Mouse (Mus musculus) inflammation-experienced regulatory T-cells (primary cell): ENCODE results near the gene Gm12794. TPM values are rescaled to one million over a fixed set of nuclear protein-coding genes. Genes with fewer than 3 reads are reported as not detected.

Experiments
- polyA plus RNA-seq, 2 experiments: library from polyadenylated mRNA; unstranded; fragments of 100-300 nt; shearing (Covaris generic); gene quantifications; one replicate each; pipeline ENCODE4 v1.2.1; 2017

The Gm12794 gene
- polyA plus RNA-seq: not detected

GRCm38 (mm10) chr4:101940107-101940506 lies at the start of gene Gm12794:
TSS of gene Gm12794 (plus strand) at chr4:101940407.

DNA sequence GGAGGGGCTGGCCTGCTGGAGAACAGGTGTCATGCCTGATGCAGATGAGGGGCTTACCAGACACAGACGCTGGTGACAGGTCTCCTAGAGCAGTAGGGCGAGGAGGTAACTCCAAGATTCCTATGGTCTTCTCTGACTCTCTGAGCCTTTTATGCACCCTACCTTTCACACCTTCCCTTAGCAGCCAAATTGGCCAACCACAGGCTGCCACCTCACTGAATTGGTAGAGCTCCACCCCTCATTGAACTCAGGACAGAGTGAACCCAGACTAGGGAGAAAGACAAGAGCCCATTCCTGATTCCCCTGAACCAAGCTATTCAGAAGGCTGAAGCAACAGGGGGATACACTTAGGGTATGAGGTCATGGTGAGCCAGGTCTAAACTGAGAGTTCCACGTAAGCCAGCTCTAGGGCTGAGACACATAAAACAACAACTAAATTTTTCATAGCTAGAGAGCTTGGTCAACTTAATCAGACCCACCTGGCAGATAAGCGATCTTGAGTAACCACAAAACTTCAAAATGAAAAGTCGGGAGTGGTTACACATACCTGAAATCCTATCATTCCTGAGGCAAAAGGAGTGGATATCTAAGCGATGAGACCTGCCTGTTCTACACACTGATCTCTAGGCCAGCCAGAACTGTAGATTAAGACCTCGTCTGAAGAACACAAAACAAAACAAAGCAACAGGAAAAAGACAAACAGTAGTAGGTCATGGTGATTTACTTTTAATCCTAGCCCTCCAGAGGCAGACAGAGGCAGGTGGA lies 46.4 kb upstream of the Gm12794 start, which contains the start of gene C130073F10Rik:
Gene C130073F10Rik, minus strand, starts transcription at position 134 of the 765 bp plus-strand sequence.

GRCm38 (mm10) chr4:101908821-101909220 lies 31.4 kb upstream of the Gm12794 start, which contains the start of gene Gm12800:
TSS of gene Gm12800 (plus strand) at chr4:101909121.

DNA sequence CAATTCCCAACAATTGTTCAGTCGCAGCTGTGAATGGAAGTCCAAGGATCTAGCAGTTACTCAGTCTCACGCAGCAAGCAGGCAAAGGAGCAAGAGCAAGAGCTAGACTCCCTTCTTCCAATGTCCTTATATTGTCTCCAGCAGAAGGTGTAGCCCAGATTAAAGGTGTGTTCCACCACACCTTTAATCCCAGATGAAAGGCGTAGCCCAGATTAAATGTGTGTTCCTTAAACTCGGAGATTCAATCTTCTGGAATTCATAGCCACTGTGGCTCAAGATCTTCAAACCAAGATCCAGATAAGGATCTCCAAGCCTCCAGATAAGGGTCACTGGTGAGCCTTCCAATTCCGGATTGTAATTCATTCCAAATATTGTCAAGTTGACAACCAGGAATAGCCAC lies 40.7 kb downstream of the Gm12794 start, which contains the start of gene Gm12790:
Gene Gm12790, minus strand, starts transcription at position 101 of the 400 bp plus-strand sequence.

GRCm38 (mm10) chr4:101986326-101986725 lies 46.1 kb downstream of the Gm12794 start, which contains the start of gene Gm12789:
TSS of gene Gm12789 (plus strand) at chr4:101986626.

Other genes with a start within 250 kb of the Gm12794 start
- under 1 TPM; 0.17 to 0.37 TPM for gene Lepr, start 223.0 kb upstream of the Gm12794 start, polyA plus RNA-seq
- gene B020004J07Rik, start 96.4 kb upstream of the Gm12794 start, polyA plus RNA-seq: under 1 TPM in 1 of 2 experiments, not detected in 1; 0.34 TPM
- not detected for gene C130073F10Rik, start 46.6 kb upstream of the Gm12794 start, polyA plus RNA-seq
- gene Gm12800, start 31.3 kb upstream of the Gm12794 start, polyA plus RNA-seq: under 1 TPM in 1 of 2 experiments, not detected in 1; 0.12 TPM
- gene Gm12790, start 40.6 kb downstream of the Gm12794 start, polyA plus RNA-seq: not detected
- gene Gm12789, start 46.2 kb downstream of the Gm12794 start, polyA plus RNA-seq: not detected
- 10 to 100 TPM; 52.9 to 80.6 TPM for gene Pde4b, start 147.1 kb downstream of the Gm12794 start, polyA plus RNA-seq